Mouse (Mus musculus) testis, adult 2 months (tissue): ENCODE results near the gene Gtsf2.

ENCODE experiments used
- CTCF ChIP-seq: fragments of 200-500 bp; IDR thresholded peaks from 2 replicates; pipeline ENCODE4 v1.5.1; 2012; ENCODE audit warnings: low read depth, mild to moderate bottlenecking, inconsistent platforms, low read length, moderate library complexity; ENCODE audit not compliant: control insufficient read depth, insufficient read depth, insufficient replicate concordance
- POLR2A ChIP-seq: fragments of 200-500 bp; IDR thresholded peaks from 2 replicates; pipeline ENCODE4 v1.6.1; 2012; ENCODE audit warnings: low read depth, mild to moderate bottlenecking, inconsistent platforms, low read length, moderate library complexity; ENCODE audit not compliant: control insufficient read depth

- TF ChIP-seq CTCF: no peak
- no peak for TF ChIP-seq POLR2A
Measured at GRCm38 (mm10) chr15:103479080-103479606, 30.9 kb upstream of the Gtsf2 start.
